Mouse (Mus musculus) liver, embryonic 13.5 days (tissue): ENCODE results near the gene Med18. TPM values are rescaled to one million over a fixed set of nuclear protein-coding genes. Genes with fewer than 3 reads are reported as not detected.

ENCODE experiments used
- ATAC-seq: fragments of 200-750 bp; cut with Nextera tagmentation; 2 replicates; pipeline ENCODE4 v1.8.0; 2017; ENCODE audit warnings: low read depth, mild to moderate bottlenecking, moderate number of reproducible peaks, moderate library complexity
- DNase-seq: peaks from one replicate; pipeline ENCODE4 v3.0.0; 2022
- H3K27ac ChIP-seq: fragments of 300-500 bp; sonication (generic); 2 replicates; pipeline ENCODE4 v1.5.1; 2015; ENCODE audit warnings: moderate library complexity, mild to moderate bottlenecking, inconsistent platforms
- H3K27me3 ChIP-seq: fragments of 300-500 bp; sonication (generic); 2 replicates; pipeline ENCODE4 v1.6.1; 2015; ENCODE audit warnings: mild to moderate bottlenecking, inconsistent platforms
- H3K36me3 ChIP-seq: fragments of 300-500 bp; sonication (generic); 2 replicates; pipeline ENCODE4 v1.6.1; 2015; ENCODE audit warnings: mild to moderate bottlenecking, inconsistent platforms
- H3K4me1 ChIP-seq: fragments of 300-500 bp; sonication (generic); replicated peaks from 2 replicates; pipeline ENCODE4 v1.6.1; 2015; ENCODE audit warnings: inconsistent platforms
- H3K4me2 ChIP-seq: fragments of 300-500 bp; sonication (generic); 2 replicates; pipeline ENCODE4 v1.6.1; 2015; ENCODE audit warnings: inconsistent platforms, mild to moderate bottlenecking, moderate library complexity
- H3K4me3 ChIP-seq: fragments of 300-500 bp; sonication (generic); replicated peaks from 2 replicates; pipeline ENCODE4 v1.5.1; 2015; ENCODE audit warnings: mild to moderate bottlenecking, inconsistent platforms
- H3K9ac ChIP-seq: fragments of 300-500 bp; sonication (generic); 2 replicates; pipeline ENCODE4 v1.6.1; 2015; ENCODE audit warnings: mild to moderate bottlenecking, inconsistent platforms
- H3K9me3 ChIP-seq: fragments of 300-500 bp; sonication (generic); replicated peaks from 2 replicates; pipeline ENCODE4 v1.6.1; 2016; ENCODE audit warnings: inconsistent platforms
- WGBS: fragments of 180-500 bp; shearing (Covaris S2); methylation state at CpG from one replicate; pipeline ENCODE4 v1.1.7; 2015; ENCODE audit not compliant: insufficient replicate concordance; 5-methylcytosine and 5-hydroxymethylcytosine counted together
- polyA plus RNA-seq: library from polyadenylated mRNA; unstranded; fragments of >200 nt; fragmentation: Nextera tagmentation; extraction: Ambion mirVana; gene quantifications from 2 replicates; pipeline ENCODE4 v1.2.1, GENCODE M21; 2015

The Med18 gene
- polyA plus RNA-seq = 17.1 and 19.7 TPM in 2 replicates

- WGBS = under 1% methylated on average over 44 of the region's 44 CpGs
- Histone ChIP-seq H3K4me1 (peaks cover 35% of the 10 kb centered on the region), H3K4me3 (peak within 1 kb of the TSS; percentile 86), H3K27ac (peak within 1 kb of the TSS; percentile 83), H3K9ac (peak within 1 kb of the TSS; percentile 87), H3K27me3 (no peaks in the 10 kb centered on the region), H3K9me3 (no peaks in the 10 kb centered on the region), H3K36me3 (peaks cover 32% of the 10 kb centered on the region), H3K4me2 (peak within 1 kb of the TSS; percentile 90)
- peak; percentile 87 for ATAC-seq
- DNase-seq = peak; percentile 90
Observed at GRCm38 (mm10) chr4:132463430-132464254, at the start of gene Med18. Gene Med18, minus strand, starts transcription at chr4:132463921.

GRCm38 (mm10) chr4:132512080-132512479, 48.4 kb upstream of the Med18 start:
- 40% methylated on average over 3 of the region's 3 CpGs for WGBS
- peaks cover 77% of the 10 kb centered on the region for H3K4me1 ChIP-seq
- peak overlapping the region; percentile 83 for H3K27ac ChIP-seq
- H3K9me3 ChIP-seq = no peaks in the 10 kb centered on the region
- no peak overlapping the region for H3K4me3 ChIP-seq
- H3K9ac ChIP-seq = peak overlapping the region; percentile 52
- no peaks in the 10 kb centered on the region for H3K36me3 ChIP-seq
- peak overlapping the region; percentile 44 for H3K4me2 ChIP-seq
- no peaks in the 10 kb centered on the region for H3K27me3 ChIP-seq
- ATAC-seq (no peak), DNase-seq (no peak)

- H3K9me3 ChIP-seq = no peaks in the 10 kb centered on the region
- no peaks in the 10 kb centered on the region for H3K27me3 ChIP-seq
- peaks cover 86% of the 10 kb centered on the region for H3K4me1 ChIP-seq
- peak; percentile 92 for ATAC-seq
- peak; percentile 98 for DNase-seq
- H3K4me2 ChIP-seq = peak within 1 kb of the TSS; percentile 93
- H3K27ac ChIP-seq = peak within 1 kb of the TSS; percentile 87
- H3K9ac ChIP-seq = peak within 1 kb of the TSS; percentile 91
- WGBS = under 1% methylated on average over 32 of the region's 32 CpGs
- no peaks in the 10 kb centered on the region for H3K36me3 ChIP-seq
- peak within 1 kb of the TSS; percentile 89 for H3K4me3 ChIP-seq
Observed at GRCm38 (mm10) chr4:132510352-132510798, 46.7 kb upstream of the Med18 start, which contains the start of gene Sesn2. Gene Sesn2, minus strand, starts transcription at chr4:132510501.

GRCm38 (mm10) chr4:132509621-132510296, 46.0 kb upstream of the Med18 start:
- H3K9me3 ChIP-seq = no peaks in the 10 kb centered on the region
- ATAC-seq (peak; percentile 42), DNase-seq (peak; percentile 50)
- no peaks in the 10 kb centered on the region for H3K36me3 ChIP-seq
- peaks cover 92% of the 10 kb centered on the region for H3K4me1 ChIP-seq
- H3K9ac ChIP-seq = peak overlapping the region; percentile 91
- H3K4me3 ChIP-seq = peak overlapping the region; percentile 89
- no peaks in the 10 kb centered on the region for H3K27me3 ChIP-seq
- H3K27ac ChIP-seq = peak overlapping the region; percentile 87
- WGBS = under 1% methylated on average over 51 of the region's 52 CpGs
- peak overlapping the region; percentile 93 for H3K4me2 ChIP-seq

GRCm38 (mm10) chr4:132507210-132507609, 43.5 kb upstream of the Med18 start:
- WGBS = 46% methylated on average over 2 of the region's 2 CpGs

GRCm38 (mm10) chr4:132506250-132506649, 42.5 kb upstream of the Med18 start:
- Histone ChIP-seq H3K4me1 (peaks cover 86% of the 10 kb centered on the region), H3K9ac (no peak overlapping the region), H3K36me3 (no peaks in the 10 kb centered on the region), H3K27me3 (no peaks in the 10 kb centered on the region), H3K4me2 (no peak overlapping the region; the same call in 1 of the 2 replicates), H3K27ac (no peak overlapping the region), H3K9me3 (no peaks in the 10 kb centered on the region), H3K4me3 (no peak overlapping the region)
- WGBS = 74% methylated on average over 6 of the region's 6 CpGs
- DNase-seq = no peak
- ATAC-seq = no peak

More at GRCm38 (mm10) chr4:132507210-132507609, 43.5 kb upstream of the Med18 start:
- no peak for DNase-seq
- H3K27ac ChIP-seq = peak overlapping the region; percentile 62
- no peaks in the 10 kb centered on the region for H3K9me3 ChIP-seq
- H3K9ac ChIP-seq = peak overlapping the region; percentile 31; the same call in 1 of the 2 replicates
- H3K4me3 ChIP-seq = peak overlapping the region; percentile 4; the same call in 1 of the 2 replicates
- ATAC-seq = no peak
- H3K27me3 ChIP-seq = no peaks in the 10 kb centered on the region
- H3K36me3 ChIP-seq = no peaks in the 10 kb centered on the region
- peak overlapping the region; percentile 93 for H3K4me2 ChIP-seq
- peaks cover 92% of the 10 kb centered on the region for H3K4me1 ChIP-seq

GRCm38 (mm10) chr4:132505800-132506199, 42.1 kb upstream of the Med18 start:
- H3K4me1 ChIP-seq = peaks cover 81% of the 10 kb centered on the region
- H3K4me3 ChIP-seq = no peak overlapping the region
- peak overlapping the region; percentile 34; the same call in 1 of the 2 replicates for H3K4me2 ChIP-seq
- no peaks in the 10 kb centered on the region for H3K36me3 ChIP-seq
- H3K27me3 ChIP-seq = no peaks in the 10 kb centered on the region
- ATAC-seq (no peak), DNase-seq (no peak)
- 0 out of 2 replicates have a peak overlapping the region, but pooled peaks have one; percentile 48 for H3K9ac ChIP-seq
- peak overlapping the region; percentile 67; the same call in 1 of the 2 replicates for H3K27ac ChIP-seq
- WGBS = 54% methylated on average over 10 of the region's 10 CpGs
- H3K9me3 ChIP-seq = no peaks in the 10 kb centered on the region

- Histone ChIP-seq H3K27ac (peak overlapping the region; percentile 67), H3K4me3 (no peak overlapping the region), H3K9me3 (no peaks in the 10 kb centered on the region), H3K9ac (peak overlapping the region; percentile 48), H3K4me1 (peaks cover 81% of the 10 kb centered on the region), H3K4me2 (peak overlapping the region; percentile 34), H3K36me3 (no peaks in the 10 kb centered on the region), H3K27me3 (no peaks in the 10 kb centered on the region)
- peak; percentile 50 for DNase-seq
- peak; percentile 68 for ATAC-seq
- WGBS = 35% methylated on average over 6 of the region's 6 CpGs
Observed at GRCm38 (mm10) chr4:132505034-132505738, 41.5 kb upstream of the Med18 start.

- ATAC-seq (peak; percentile 89), DNase-seq (peak; percentile 45)
- Histone ChIP-seq H3K4me1 (peaks cover 66% of the 10 kb centered on the region), H3K27me3 (no peaks in the 10 kb centered on the region), H3K9me3 (no peaks in the 10 kb centered on the region), H3K4me2 (peak overlapping the region; percentile 13), H3K36me3 (peaks cover 13% of the 10 kb centered on the region), H3K27ac (peak overlapping the region; percentile 73), H3K9ac (peak overlapping the region; percentile 8; the same call in 1 of the 2 replicates), H3K4me3 (no peak overlapping the region)
- WGBS = 25% methylated on average over 11 of the region's 11 CpGs
Observed at GRCm38 (mm10) chr4:132503344-132503743, 39.6 kb upstream of the Med18 start.

GRCm38 (mm10) chr4:132501639-132502038, 37.9 kb upstream of the Med18 start:
- H3K4me1 ChIP-seq = peaks cover 49% of the 10 kb centered on the region

More at GRCm38 (mm10) chr4:132501639-132502038, 37.9 kb upstream of the Med18 start:
- Histone ChIP-seq H3K27me3 (no peaks in the 10 kb centered on the region), H3K27ac (no peak overlapping the region), H3K9me3 (no peaks in the 10 kb centered on the region), H3K36me3 (peaks cover 30% of the 10 kb centered on the region), H3K9ac (no peak overlapping the region), H3K4me3 (no peak overlapping the region), H3K4me2 (no peak overlapping the region)
- 69% methylated on average over 6 of the region's 6 CpGs for WGBS
- DNase-seq (no peak), ATAC-seq (no peak)
